Mouse (Mus musculus) small intestine, adult 2 months (tissue): ENCODE results near the gene Glp2r. TPM values are rescaled to one million over a fixed set of nuclear protein-coding genes. Genes with fewer than 3 reads are reported as not detected.

ENCODE experiments used
- H3K27ac ChIP-seq: fragments of 200-500 bp; 2 replicates; pipeline ENCODE4 v1.5.1; 2012; ENCODE audit warnings: low read depth, low read length, control low read depth, inconsistent platforms; ENCODE audit not compliant: insufficient read depth
- H3K27me3 ChIP-seq: fragments of 200-500 bp; 2 replicates; pipeline ENCODE4 v1.6.1; 2012; ENCODE audit warnings: mild to moderate bottlenecking, moderate library complexity, low read length, inconsistent platforms; ENCODE audit not compliant: control insufficient read depth, insufficient read depth
- H3K36me3 ChIP-seq: fragments of 200-500 bp; 2 replicates; pipeline ENCODE4 v1.6.1; 2012; ENCODE audit warnings: mild to moderate bottlenecking, low read length, control low read depth, inconsistent platforms; ENCODE audit not compliant: control insufficient read depth, insufficient read depth
- H3K4me1 ChIP-seq: fragments of 200-500 bp; 2 replicates; pipeline ENCODE4 v1.6.1; 2012; ENCODE audit warnings: low read length, inconsistent platforms, mixed read lengths; ENCODE audit not compliant: control insufficient read depth, insufficient read depth, insufficient read length
- H3K4me3 ChIP-seq: fragments of 200-500 bp; 2 replicates; pipeline ENCODE4 v1.5.1; 2012; ENCODE audit warnings: low read depth, mild to moderate bottlenecking, control low read depth, inconsistent platforms, low read length, moderate library complexity
- CTCF ChIP-seq: fragments of 200-500 bp; IDR thresholded peaks from 2 replicates; pipeline ENCODE4 v1.5.1; 2012; ENCODE audit warnings: low read depth, mild to moderate bottlenecking, control low read depth, inconsistent platforms, low read length, moderate library complexity, mixed read lengths; ENCODE audit not compliant: insufficient replicate concordance, insufficient read length; ENCODE audit errors: extremely low read depth
- POLR2A ChIP-seq: fragments of 200-500 bp; IDR thresholded peaks from 2 replicates; pipeline ENCODE4 v1.6.1; 2012; ENCODE audit warnings: low read depth, mild to moderate bottlenecking, control low read depth, inconsistent platforms, low read length, moderate library complexity
- WGBS: fragments of 180-500 bp; shearing (Covaris S2); methylation state at CpG from one replicate; pipeline ENCODE4 v1.1.7; 2018; 5-methylcytosine and 5-hydroxymethylcytosine counted together
- polyA plus RNA-seq: library from polyadenylated mRNA; depleted of rRNA; stranded (reverse); fragments of >200 nt; gene quantifications from 2 replicates; pipeline ENCODE4 v1.2.3, GENCODE M21; 2012

Gene Glp2r
- polyA plus RNA-seq, 1 experiment: 2.1 TPM

DNA sequence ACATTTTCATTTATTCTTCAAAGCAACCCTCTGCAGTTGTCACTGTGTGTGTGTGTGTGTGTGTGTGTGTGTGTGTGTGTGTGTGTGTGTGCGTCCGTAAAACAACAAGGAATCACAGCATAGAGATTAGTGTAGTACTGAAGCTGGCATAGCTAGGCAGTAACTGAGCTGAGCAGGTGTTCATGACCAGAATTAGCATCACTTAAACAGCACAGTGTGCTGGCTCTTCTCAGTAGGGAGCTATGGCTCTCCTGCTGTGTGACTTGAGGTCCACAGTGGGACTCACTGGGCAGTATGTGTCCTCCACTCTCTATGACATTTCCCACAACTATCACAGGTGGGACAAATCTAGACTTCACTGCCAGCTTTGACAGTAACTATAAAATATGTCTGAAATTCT is 39.9 kb downstream of the Glp2r start:
- Histone ChIP-seq H3K36me3 (no peaks in the 10 kb centered on the region), H3K27ac (no peak overlapping the region), H3K4me3 (no peak overlapping the region), H3K4me1 (no peaks in the 10 kb centered on the region), H3K27me3 (no peaks in the 10 kb centered on the region)
- TF ChIP-seq CTCF (no peak), POLR2A (no peak)
- WGBS: 93% methylated on average over 2 of the region's 2 CpGs

DNA sequence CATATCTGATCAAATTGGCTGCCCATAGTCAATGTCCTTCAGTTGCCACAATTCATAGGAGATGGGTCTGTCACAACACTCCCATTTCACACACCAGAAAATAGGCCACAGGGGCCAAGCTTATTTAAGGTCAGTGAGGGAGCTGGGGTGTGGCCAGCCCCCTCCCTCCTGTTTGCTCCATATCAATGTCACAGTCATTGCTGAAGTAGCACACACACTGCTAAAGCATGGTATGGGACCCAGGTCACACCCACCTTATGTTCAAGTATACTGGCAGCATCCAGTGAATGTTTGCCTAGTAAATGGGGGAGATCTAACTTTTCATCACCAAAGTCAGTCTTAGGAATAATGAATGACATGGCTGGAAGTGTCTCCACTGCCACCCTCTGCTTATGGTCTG is 42.2 kb downstream of the Glp2r start:
- Histone ChIP-seq H3K27me3 (no peaks in the 10 kb centered on the region), H3K36me3 (no peaks in the 10 kb centered on the region), H3K27ac (no peak overlapping the region), H3K4me3 (no peak overlapping the region), H3K4me1 (no peaks in the 10 kb centered on the region)
- TF ChIP-seq POLR2A (no peak), CTCF (no peak)

DNA sequence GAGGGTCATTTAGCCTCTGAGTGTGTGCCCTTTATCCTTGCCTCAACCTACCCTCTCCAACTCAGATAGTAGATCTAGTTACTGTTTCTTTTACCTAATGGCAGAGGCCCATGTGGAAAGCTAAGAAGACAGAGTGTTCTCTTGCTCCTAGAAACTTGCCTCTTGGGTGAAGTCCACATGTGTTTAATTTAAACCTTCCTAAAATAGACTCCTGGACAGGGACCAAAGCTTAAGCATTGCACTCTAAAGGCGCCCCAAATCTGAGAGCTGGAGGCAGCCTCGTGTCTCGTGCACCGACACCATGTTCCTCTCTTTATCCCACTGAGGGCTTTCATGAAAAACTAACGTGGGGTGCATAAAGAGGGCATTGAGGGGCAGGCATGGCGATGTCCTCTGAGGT is 43.9 kb downstream of the Glp2r start:
- H3K4me3 ChIP-seq: no peak overlapping the region
- no peak overlapping the region for H3K27ac ChIP-seq
- WGBS: 73% methylated on average over 6 of the region's 6 CpGs
- H3K4me1 ChIP-seq: no peaks in the 10 kb centered on the region
- H3K36me3 ChIP-seq: no peaks in the 10 kb centered on the region
- no peaks in the 10 kb centered on the region for H3K27me3 ChIP-seq
- TF ChIP-seq POLR2A (no peak), CTCF (no peak)

DNA sequence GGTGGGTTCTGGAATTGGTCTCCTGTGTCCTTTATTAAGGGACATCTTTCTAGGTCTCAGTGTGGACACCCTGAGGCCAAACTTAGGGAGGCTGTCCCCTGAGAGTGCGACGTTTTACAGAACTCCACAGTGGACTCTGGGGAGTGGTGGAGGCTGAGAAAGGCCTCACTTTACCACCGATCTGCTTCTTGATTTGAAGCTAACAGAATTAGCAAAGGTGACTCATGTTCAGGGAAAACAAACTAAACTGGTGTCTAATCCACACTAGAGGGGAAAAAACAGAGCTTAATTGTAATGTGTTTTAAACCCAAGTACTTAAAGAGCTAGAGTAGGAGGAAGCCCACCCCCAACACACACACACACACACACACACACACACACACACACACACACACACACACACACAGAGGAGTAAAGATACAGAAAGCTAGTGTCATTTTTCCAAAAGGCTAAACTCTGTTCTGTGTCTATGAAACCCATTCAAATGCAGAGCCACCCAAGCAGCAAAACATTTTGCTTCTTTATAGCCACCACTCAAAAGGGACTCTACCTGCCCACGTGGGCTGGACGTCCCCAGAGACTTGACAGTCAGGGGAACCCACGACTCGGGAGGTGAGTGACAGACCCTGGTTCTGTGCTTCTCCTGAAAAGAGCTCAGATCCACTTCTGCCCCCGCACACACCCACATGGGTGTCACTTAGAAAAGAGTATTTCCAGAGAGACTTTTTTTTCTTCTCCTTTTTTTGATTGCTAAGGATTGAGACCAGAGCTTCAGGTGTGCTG is 47.5 kb downstream of the Glp2r start:
- H3K27ac ChIP-seq: no peak overlapping the region
- 55% methylated on average over 8 of the region's 8 CpGs for WGBS
- H3K4me3 ChIP-seq: no peak overlapping the region
- no peaks in the 10 kb centered on the region for H3K27me3 ChIP-seq
- no peak for TF ChIP-seq POLR2A
- TF ChIP-seq CTCF: no peak
- no peaks in the 10 kb centered on the region for H3K4me1 ChIP-seq
- H3K36me3 ChIP-seq: no peaks in the 10 kb centered on the region

DNA sequence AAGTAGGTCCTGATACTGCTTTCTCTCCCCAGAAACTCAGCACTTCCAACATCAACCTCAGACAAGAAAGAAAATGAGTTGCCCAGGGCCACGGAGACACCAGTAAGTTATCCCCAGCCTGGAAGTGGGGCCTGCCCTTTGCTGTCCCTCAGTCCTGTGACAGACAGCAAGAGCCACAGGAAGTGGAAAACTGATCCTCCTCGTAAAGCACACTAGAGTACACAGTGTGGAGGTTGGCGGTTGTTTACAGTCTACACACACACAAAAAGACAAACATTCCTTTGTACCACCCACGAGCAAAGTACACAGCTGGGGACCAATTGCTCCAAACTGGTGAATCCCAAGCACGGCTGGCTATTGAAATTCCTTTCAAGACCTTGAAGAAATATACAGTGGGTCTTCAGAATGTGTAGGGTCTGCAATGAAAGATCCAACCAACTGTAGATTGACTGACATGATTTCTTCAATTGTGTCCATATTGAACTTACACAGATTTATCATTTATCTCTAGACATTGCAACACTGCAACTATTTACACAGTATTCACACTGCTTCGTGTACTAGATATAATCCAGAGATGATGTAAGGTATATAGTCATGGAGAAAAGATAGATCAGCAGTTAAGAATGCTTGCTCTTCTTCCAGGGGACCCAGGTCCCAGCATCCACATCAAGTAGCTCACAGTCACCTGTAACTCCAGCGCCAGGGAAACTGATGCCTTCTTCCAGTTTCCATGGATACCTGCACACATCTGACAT is 48.4 kb downstream of the Glp2r start:
- TF ChIP-seq CTCF (no peak), POLR2A (no peak)
- Histone ChIP-seq H3K4me3 (no peak overlapping the region), H3K4me1 (no peaks in the 10 kb centered on the region), H3K27me3 (no peaks in the 10 kb centered on the region), H3K27ac (no peak overlapping the region), H3K36me3 (no peaks in the 10 kb centered on the region)
- 31% methylated on average over 7 of the region's 7 CpGs for WGBS

DNA sequence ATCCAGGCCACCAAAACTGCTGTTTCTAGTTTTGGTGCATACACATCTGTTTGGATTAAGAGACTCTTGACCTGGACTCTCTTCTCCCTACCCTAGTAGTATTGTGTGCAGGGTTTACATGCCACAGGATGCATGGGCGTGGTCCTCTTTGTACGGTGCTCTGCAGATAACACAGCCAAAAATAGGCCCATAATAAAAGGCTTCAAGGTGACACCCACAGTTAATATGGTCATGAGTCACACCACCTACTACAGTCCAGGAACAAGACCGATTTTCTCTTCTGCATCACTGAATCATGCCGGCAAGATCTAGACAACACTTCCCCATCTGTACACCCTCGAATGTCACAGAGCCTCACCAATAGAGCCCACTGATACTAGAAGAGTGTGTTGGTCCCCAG is 49.5 kb downstream of the Glp2r start:
- no peaks in the 10 kb centered on the region for H3K27me3 ChIP-seq
- no peak for TF ChIP-seq CTCF
- TF ChIP-seq POLR2A: no peak
- no peaks in the 10 kb centered on the region for H3K4me1 ChIP-seq
- 56% methylated on average over 5 of the region's 5 CpGs for WGBS
- H3K36me3 ChIP-seq: no peaks in the 10 kb centered on the region
- no peak overlapping the region for H3K27ac ChIP-seq
- no peak overlapping the region for H3K4me3 ChIP-seq

DNA sequence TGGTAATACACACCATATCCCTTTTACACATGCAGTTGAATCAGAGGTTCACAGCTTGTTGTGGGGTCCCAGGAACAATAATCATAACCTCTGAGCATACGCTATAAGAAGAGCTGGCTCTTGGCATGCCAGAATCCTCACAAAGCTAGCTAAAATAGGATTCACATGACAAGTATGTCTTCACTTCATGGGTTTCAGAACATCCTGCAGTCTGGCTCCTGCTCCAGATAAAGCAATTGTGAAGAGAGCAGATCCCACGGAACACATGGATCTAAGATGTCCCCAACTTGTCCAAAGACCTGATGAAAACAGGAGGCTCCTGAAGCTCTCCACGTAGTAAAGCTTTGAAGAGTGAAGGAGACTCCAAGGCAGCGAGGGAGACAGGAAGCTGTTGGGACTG is 55.6 kb downstream of the Glp2r start:
- Histone ChIP-seq H3K27me3 (no peaks in the 10 kb centered on the region), H3K4me1 (no peaks in the 10 kb centered on the region), H3K27ac (no peak overlapping the region), H3K4me3 (no peak overlapping the region), H3K36me3 (no peaks in the 10 kb centered on the region)
- TF ChIP-seq POLR2A (no peak), CTCF (no peak)
- 83% methylated on average over 4 of the region's 4 CpGs for WGBS
